Mouse (Mus musculus): ENCODE measurements around the gene Rgs7. TPM values are rescaled to one million over a fixed set of nuclear protein-coding genes. Genes with fewer than 3 reads are reported as not detected.

Rgs7 gene
- polyA plus RNA-seq, 1 experiment from 2014 or later = 0.63 TPM

DNA sequence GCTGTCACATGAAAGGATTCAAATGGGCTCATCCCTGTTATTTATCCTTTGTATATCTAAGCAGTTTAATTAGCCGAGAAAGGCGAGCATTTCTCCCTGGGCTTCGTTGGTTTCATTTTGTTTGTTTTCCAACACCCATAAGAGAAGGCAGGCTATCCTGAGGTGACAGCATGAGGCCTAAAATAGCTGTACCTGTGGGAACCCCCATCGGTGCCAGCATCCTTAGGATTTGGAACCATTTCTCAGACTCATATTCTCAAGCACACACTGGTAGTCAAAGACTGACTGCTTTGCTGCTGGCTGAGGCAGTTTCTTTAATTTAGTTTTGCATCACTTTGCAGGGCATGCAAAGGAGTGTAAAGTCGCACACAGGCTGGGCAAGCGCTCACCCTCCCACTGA lies 443.2 kb downstream of the Rgs7 start:
- Histone ChIP-seq H3K36me3 (ENCODE audit: control insufficient read depth, insufficient read depth) (no peaks in the 10 kb centered on the region), H3K27me3 (replicated peaks; ENCODE audit: control insufficient read depth, insufficient read depth, low read length) (no peaks in the 10 kb centered on the region), H3K4me1 (replicated peaks; ENCODE audit: control insufficient read depth, insufficient read depth, low read length) (no peaks in the 10 kb centered on the region), H3K27ac (ENCODE audit: low read depth, low read length) (no peak overlapping the region), H3K4me2 (replicated peaks; ENCODE audit: low read depth) (no peak overlapping the region), H3K9ac (ENCODE audit: low read depth, low read length) (no peak overlapping the region), H3K9me3 (ENCODE audit: control insufficient read depth) (no peaks in the 10 kb centered on the region), H3K4me3 (ENCODE audit: low read depth, low read length) (no peak overlapping the region)
- no peak for TF ChIP-seq CTCF (IDR thresholded peaks at IDR 0.05; ENCODE audit: low read depth)
- ATAC-seq = no peak
- 81% methylated on average over 6 of the region's 6 CpGs for WGBS

DNA sequence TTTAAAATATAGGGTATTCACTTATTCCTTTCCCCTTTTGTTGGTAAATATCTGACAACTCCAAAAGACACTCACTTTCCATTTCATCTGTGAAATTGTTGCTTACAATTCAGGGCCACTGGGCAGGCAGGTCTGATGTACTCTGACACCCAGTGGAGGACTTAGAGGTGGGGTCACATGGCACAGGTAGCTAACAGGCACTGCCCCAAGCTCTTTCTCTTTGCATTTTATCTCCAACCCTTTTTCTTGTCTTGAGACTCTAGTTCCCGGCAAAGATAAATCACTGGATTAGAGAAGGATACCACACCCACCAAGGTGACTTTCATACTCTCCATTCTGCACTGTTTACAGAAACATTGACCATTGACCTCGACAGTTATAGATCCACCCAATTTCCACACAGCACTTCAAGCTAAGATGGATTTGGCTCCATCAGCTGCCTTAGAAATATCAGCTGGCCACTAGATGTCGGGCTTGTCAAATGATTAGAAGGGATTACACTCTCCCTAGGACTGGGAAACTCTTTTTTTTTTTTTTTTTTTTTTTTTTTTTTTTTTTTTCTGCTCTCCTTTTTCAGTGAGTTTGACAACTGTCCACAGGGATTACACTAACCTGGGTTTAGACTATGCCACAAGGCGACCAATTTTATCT lies 451.0 kb downstream of the Rgs7 start:
- Histone ChIP-seq H3K27ac (ENCODE audit: low read depth, low read length) (no peak overlapping the region), H3K36me3 (ENCODE audit: control insufficient read depth, insufficient read depth) (no peaks in the 10 kb centered on the region), H3K4me3 (ENCODE audit: low read depth, low read length) (no peak overlapping the region), H3K4me2 (replicated peaks; ENCODE audit: low read depth) (no peak overlapping the region), H3K27me3 (replicated peaks; ENCODE audit: control insufficient read depth, insufficient read depth, low read length) (no peaks in the 10 kb centered on the region), H3K9ac (ENCODE audit: low read depth, low read length) (no peak overlapping the region), H3K9me3 (ENCODE audit: control insufficient read depth) (no peaks in the 10 kb centered on the region), H3K4me1 (replicated peaks; ENCODE audit: control insufficient read depth, insufficient read depth, low read length) (no peaks in the 10 kb centered on the region)
- WGBS = 32% methylated on average over 4 of the region's 4 CpGs
- ATAC-seq = peak; percentile 78
- peak; percentile 72 for TF ChIP-seq CTCF (IDR thresholded peaks at IDR 0.05; ENCODE audit: low read depth)

DNA sequence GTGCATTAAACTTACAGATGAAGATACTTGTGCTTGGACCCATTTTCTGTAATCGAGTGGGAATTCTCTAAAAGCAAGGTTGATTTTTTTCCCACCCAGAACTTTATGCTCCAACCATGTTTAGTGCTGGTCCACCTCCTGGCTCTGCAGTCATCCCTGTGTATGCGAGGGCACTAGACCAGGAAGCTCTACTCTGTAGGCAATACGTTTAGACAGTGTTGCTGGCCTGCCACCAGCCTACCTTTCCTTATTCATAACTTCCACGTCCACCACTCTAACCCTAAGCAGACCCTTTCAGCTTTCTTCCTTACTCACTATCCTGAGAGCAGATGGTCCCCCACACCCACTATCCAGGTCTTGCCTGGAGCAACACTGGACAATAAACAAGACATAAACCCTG lies 452.3 kb downstream of the Rgs7 start:
- TF ChIP-seq CTCF (IDR thresholded peaks at IDR 0.05; ENCODE audit: low read depth) = no peak
- H3K27me3 ChIP-seq (replicated peaks; ENCODE audit: control insufficient read depth, insufficient read depth, low read length) = no peaks in the 10 kb centered on the region
- WGBS = 91% methylated on average over 4 of the region's 4 CpGs
- H3K9me3 ChIP-seq (ENCODE audit: control insufficient read depth) = no peaks in the 10 kb centered on the region
- H3K4me3 ChIP-seq (ENCODE audit: low read depth, low read length) = no peak overlapping the region
- no peak overlapping the region for H3K4me2 ChIP-seq (replicated peaks; ENCODE audit: low read depth)
- no peak for ATAC-seq
- no peaks in the 10 kb centered on the region for H3K4me1 ChIP-seq (replicated peaks; ENCODE audit: control insufficient read depth, insufficient read depth, low read length)
- H3K36me3 ChIP-seq (ENCODE audit: control insufficient read depth, insufficient read depth) = no peaks in the 10 kb centered on the region
- H3K9ac ChIP-seq (ENCODE audit: low read depth, low read length) = no peak overlapping the region
- H3K27ac ChIP-seq (ENCODE audit: low read depth, low read length) = no peak overlapping the region

DNA sequence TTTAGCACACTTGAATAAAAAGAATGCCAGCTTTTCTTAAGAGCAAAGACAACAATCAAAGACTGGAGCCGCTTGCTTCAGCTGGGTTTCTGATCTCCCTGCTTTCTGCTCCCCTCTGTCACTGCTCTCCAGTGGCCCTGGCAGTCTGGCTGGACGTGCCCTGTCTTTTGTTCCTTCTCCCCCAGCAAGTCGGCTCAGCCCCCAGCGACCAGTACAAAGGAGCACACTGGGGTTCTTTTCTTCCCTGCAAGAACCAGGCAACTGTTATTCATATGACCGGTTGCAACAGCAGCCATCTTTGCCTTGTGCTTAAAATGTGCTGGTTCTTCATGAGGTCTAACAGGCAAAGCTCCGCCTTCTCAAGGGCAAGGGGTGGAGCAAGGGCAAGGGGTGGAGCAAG lies 452.7 kb downstream of the Rgs7 start:
- Histone ChIP-seq H3K27ac (ENCODE audit: low read depth, low read length) (no peak overlapping the region), H3K9me3 (ENCODE audit: control insufficient read depth) (no peaks in the 10 kb centered on the region), H3K4me2 (replicated peaks; ENCODE audit: low read depth) (no peak overlapping the region), H3K27me3 (replicated peaks; ENCODE audit: control insufficient read depth, insufficient read depth, low read length) (no peaks in the 10 kb centered on the region), H3K4me3 (ENCODE audit: low read depth, low read length) (no peak overlapping the region), H3K9ac (ENCODE audit: low read depth, low read length) (no peak overlapping the region), H3K4me1 (replicated peaks; ENCODE audit: control insufficient read depth, insufficient read depth, low read length) (no peaks in the 10 kb centered on the region), H3K36me3 (ENCODE audit: control insufficient read depth, insufficient read depth) (no peaks in the 10 kb centered on the region)
- TF ChIP-seq CTCF (IDR thresholded peaks at IDR 0.05; ENCODE audit: low read depth) = no peak
- WGBS = 67% methylated on average over 6 of the region's 6 CpGs
- ATAC-seq = no peak

DNA sequence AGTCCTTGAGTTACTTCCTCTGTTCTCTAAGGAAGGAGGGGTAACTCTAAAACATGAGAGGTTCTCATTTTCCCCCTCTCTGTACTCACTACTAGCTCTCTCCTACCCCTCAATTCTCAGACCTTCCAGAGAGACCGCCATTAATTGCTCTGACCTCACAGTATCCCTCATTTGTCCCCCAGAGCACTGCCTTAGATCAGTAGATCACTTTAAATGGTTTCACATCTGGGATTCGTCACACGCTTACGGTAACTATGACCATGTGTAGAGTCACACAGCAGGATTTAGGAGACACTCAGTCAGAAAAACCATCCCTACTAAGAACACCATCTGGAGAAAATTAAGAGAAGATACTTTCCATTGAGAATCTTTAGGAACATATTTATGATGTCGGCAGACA lies 456.8 kb downstream of the Rgs7 start:
- H3K4me3 ChIP-seq (ENCODE audit: low read depth, low read length) = no peak overlapping the region
- no peaks in the 10 kb centered on the region for H3K9me3 ChIP-seq (ENCODE audit: control insufficient read depth)
- 79% methylated on average over 5 of the region's 5 CpGs for WGBS
- no peak overlapping the region for H3K4me2 ChIP-seq (replicated peaks; ENCODE audit: low read depth)
- no peak overlapping the region for H3K9ac ChIP-seq (ENCODE audit: low read depth, low read length)
- no peak for ATAC-seq
- no peaks in the 10 kb centered on the region for H3K27me3 ChIP-seq (replicated peaks; ENCODE audit: control insufficient read depth, insufficient read depth, low read length)
- H3K4me1 ChIP-seq (replicated peaks; ENCODE audit: control insufficient read depth, insufficient read depth, low read length) = no peaks in the 10 kb centered on the region
- no peak for TF ChIP-seq CTCF (IDR thresholded peaks at IDR 0.05; ENCODE audit: low read depth)
- no peak overlapping the region for H3K27ac ChIP-seq (ENCODE audit: low read depth, low read length)
- H3K36me3 ChIP-seq (ENCODE audit: control insufficient read depth, insufficient read depth) = no peaks in the 10 kb centered on the region

DNA sequence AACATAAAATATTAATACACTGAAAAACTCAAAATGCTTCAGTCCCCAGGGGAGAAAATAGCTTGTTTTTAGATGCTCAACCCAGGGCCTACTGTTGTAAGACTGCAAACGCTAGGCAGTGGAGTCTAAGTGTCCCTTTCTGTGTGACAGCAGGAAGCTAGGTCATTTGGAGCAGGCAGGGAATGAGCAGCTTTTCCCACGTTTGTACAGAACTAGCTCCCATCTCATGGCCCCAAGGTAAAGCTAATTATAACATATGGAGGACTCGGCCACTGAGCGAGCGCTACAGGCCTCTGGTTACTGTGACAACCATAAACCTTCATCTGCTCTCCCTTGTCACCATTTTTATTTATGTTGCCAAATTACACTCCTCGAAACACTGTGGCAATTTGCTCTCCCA lies 460.3 kb downstream of the Rgs7 start:
- TF ChIP-seq CTCF (IDR thresholded peaks at IDR 0.05; ENCODE audit: low read depth) = no peak
- WGBS = 64% methylated on average over 6 of the region's 6 CpGs
- H3K27ac ChIP-seq (ENCODE audit: low read depth, low read length) = no peak overlapping the region
- H3K4me3 ChIP-seq (ENCODE audit: low read depth, low read length) = no peak overlapping the region
- no peak for ATAC-seq
- H3K36me3 ChIP-seq (ENCODE audit: control insufficient read depth, insufficient read depth) = no peaks in the 10 kb centered on the region
- no peaks in the 10 kb centered on the region for H3K9me3 ChIP-seq (ENCODE audit: control insufficient read depth)
- H3K27me3 ChIP-seq (replicated peaks; ENCODE audit: control insufficient read depth, insufficient read depth, low read length) = no peaks in the 10 kb centered on the region
- H3K4me1 ChIP-seq (replicated peaks; ENCODE audit: control insufficient read depth, insufficient read depth, low read length) = no peaks in the 10 kb centered on the region
- H3K9ac ChIP-seq (ENCODE audit: low read depth, low read length) = no peak overlapping the region
- no peak overlapping the region for H3K4me2 ChIP-seq (replicated peaks; ENCODE audit: low read depth)
